Mouse (Mus musculus): ENCODE results near the gene Gli2. TPM values are rescaled to one million over a fixed set of nuclear protein-coding genes. Genes with fewer than 3 reads are reported as not detected.

Gene Gli2
- total and polyA plus RNA-seq, 3 experiments, result 0.11 TPM; not detected in 2

GRCm38 (mm10) chr1:119033450-119034162, 19.8 kb downstream of the Gli2 start:
- Histone ChIP-seq H3K27me3 (ENCODE audit: insufficient read depth, low read length) (no peaks in the 10 kb centered on the region), H3K36me3 (replicated peaks) (no peaks in the 10 kb centered on the region), H3K9me3 (replicated peaks) (peaks cover 93% of the 10 kb centered on the region), H3K4me1 (ENCODE audit: insufficient read depth, low read depth, low read length) (no peaks in the 10 kb centered on the region), H3K4me3 (ENCODE audit: low read depth, low read length) (no peak overlapping the region)
- no peak for TF ChIP-seq TAL1 (conservative IDR thresholded peaks at IDR 0.05; ENCODE audit: low read depth, low read length)
- ATAC-seq (ENCODE audit: extremely low read depth, insufficient number of reproducible peaks, low FRiP score, poor library complexity, severe bottlenecking), result no peak
- no peak for DNase-seq (ENCODE audit: low spot score)

GRCm38 (mm10) chr1:119031185-119031584, 22.2 kb downstream of the Gli2 start:
- DNase-seq (ENCODE audit: low spot score) (no peak), ATAC-seq (ENCODE audit: extremely low read depth, insufficient number of reproducible peaks, low FRiP score, poor library complexity, severe bottlenecking) (no peak)
- no peak overlapping the region for H3K4me3 ChIP-seq (ENCODE audit: low read depth, low read length)
- H3K4me1 ChIP-seq (ENCODE audit: insufficient read depth, low read depth, low read length), result no peaks in the 10 kb centered on the region
- no peaks in the 10 kb centered on the region for H3K36me3 ChIP-seq (replicated peaks)
- peaks cover 93% of the 10 kb centered on the region for H3K9me3 ChIP-seq (replicated peaks)
- no peaks in the 10 kb centered on the region for H3K27me3 ChIP-seq (ENCODE audit: insufficient read depth, low read length)
- TF ChIP-seq POLR2AphosphoS5 (IDR thresholded peaks at IDR 0.05; ENCODE audit: insufficient replicate concordance, low read depth, low read length) (no peak), TAL1 (conservative IDR thresholded peaks at IDR 0.05; ENCODE audit: low read depth, low read length) (no peak)

GRCm38 (mm10) chr1:119025647-119026358, 27.6 kb downstream of the Gli2 start:
- Histone ChIP-seq H3K27me3 (ENCODE audit: insufficient read depth, low read length) (no peaks in the 10 kb centered on the region), H3K36me3 (replicated peaks) (no peaks in the 10 kb centered on the region), H3K4me1 (ENCODE audit: insufficient read depth, low read depth, low read length) (no peaks in the 10 kb centered on the region), H3K9me3 (replicated peaks) (peaks cover 93% of the 10 kb centered on the region), H3K4me3 (ENCODE audit: low read depth, low read length) (no peak overlapping the region)
- ATAC-seq (ENCODE audit: extremely low read depth, insufficient number of reproducible peaks, low FRiP score, poor library complexity, severe bottlenecking), result no peak
- no peak for DNase-seq (ENCODE audit: low spot score)
- TF ChIP-seq GATA2 (IDR thresholded peaks at IDR 0.05; ENCODE audit: borderline replicate concordance, low read depth, low read length), result no peak
- TF ChIP-seq POLR2AphosphoS5 (IDR thresholded peaks at IDR 0.05; ENCODE audit: insufficient replicate concordance, low read depth, low read length), result no peak
- no peak for TF ChIP-seq TAL1 (conservative IDR thresholded peaks at IDR 0.05; ENCODE audit: low read depth, low read length)
- no peak for TF ChIP-seq CTCF (IDR thresholded peaks at IDR 0.05; ENCODE audit: low read depth, low read length)
- no peak for TF ChIP-seq GATA1 (IDR thresholded peaks at IDR 0.05; ENCODE audit: borderline replicate concordance, low read length)

- Histone ChIP-seq H3K4me1 (ENCODE audit: insufficient read depth, low read depth, low read length) (no peaks in the 10 kb centered on the region), H3K27me3 (ENCODE audit: insufficient read depth, low read length) (no peaks in the 10 kb centered on the region), H3K9me3 (replicated peaks) (peaks cover 95% of the 10 kb centered on the region), H3K36me3 (replicated peaks) (no peaks in the 10 kb centered on the region), H3K4me3 (ENCODE audit: low read depth, low read length) (no peak overlapping the region)
- no peak for TF ChIP-seq TAL1 (conservative IDR thresholded peaks at IDR 0.05; ENCODE audit: low read depth, low read length)
- no peak for TF ChIP-seq CTCF (IDR thresholded peaks at IDR 0.05; ENCODE audit: low read depth, low read length)
- TF ChIP-seq GATA2 (IDR thresholded peaks at IDR 0.05; ENCODE audit: borderline replicate concordance, low read depth, low read length), result no peak
- no peak for TF ChIP-seq GATA1 (IDR thresholded peaks at IDR 0.05; ENCODE audit: borderline replicate concordance, low read length)
- TF ChIP-seq POLR2AphosphoS5 (IDR thresholded peaks at IDR 0.05; ENCODE audit: insufficient replicate concordance, low read depth, low read length), result no peak
- ATAC-seq (ENCODE audit: extremely low read depth, insufficient number of reproducible peaks, low FRiP score, poor library complexity, severe bottlenecking), result no peak
- DNase-seq (ENCODE audit: low spot score), result no peak
These were observed 31.1 kb downstream of the Gli2 start for GRCm38 (mm10) chr1:119022311-119022710.

- DNase-seq (ENCODE audit: low spot score) (no peak), ATAC-seq (ENCODE audit: extremely low read depth, insufficient number of reproducible peaks, low FRiP score, poor library complexity, severe bottlenecking) (no peak)
- H3K4me3 ChIP-seq (ENCODE audit: low read depth, low read length), result no peak overlapping the region
- peaks cover 93% of the 10 kb centered on the region for H3K9me3 ChIP-seq (replicated peaks)
- TF ChIP-seq GATA2 (IDR thresholded peaks at IDR 0.05; ENCODE audit: borderline replicate concordance, low read depth, low read length) (no peak), GATA1 (IDR thresholded peaks at IDR 0.05; ENCODE audit: borderline replicate concordance, low read length) (no peak), TAL1 (conservative IDR thresholded peaks at IDR 0.05; ENCODE audit: low read depth, low read length) (no peak), CTCF (IDR thresholded peaks at IDR 0.05; ENCODE audit: low read depth, low read length) (no peak), POLR2AphosphoS5 (IDR thresholded peaks at IDR 0.05; ENCODE audit: insufficient replicate concordance, low read depth, low read length) (no peak)
- no peaks in the 10 kb centered on the region for H3K4me1 ChIP-seq (ENCODE audit: insufficient read depth, low read depth, low read length)
- no peaks in the 10 kb centered on the region for H3K36me3 ChIP-seq (replicated peaks)
- H3K27me3 ChIP-seq (ENCODE audit: insufficient read depth, low read length), result no peaks in the 10 kb centered on the region
These were observed 33.3 kb downstream of the Gli2 start for GRCm38 (mm10) chr1:119020092-119020491.

GRCm38 (mm10) chr1:119019056-119019455, 34.4 kb downstream of the Gli2 start:
- no peak for ATAC-seq (ENCODE audit: extremely low read depth, insufficient number of reproducible peaks, low FRiP score, poor library complexity, severe bottlenecking)
- Histone ChIP-seq H3K36me3 (replicated peaks) (no peaks in the 10 kb centered on the region), H3K9me3 (replicated peaks) (peaks cover 95% of the 10 kb centered on the region), H3K4me1 (ENCODE audit: insufficient read depth, low read depth, low read length) (no peaks in the 10 kb centered on the region), H3K4me3 (ENCODE audit: low read depth, low read length) (no peak overlapping the region), H3K27me3 (ENCODE audit: insufficient read depth, low read length) (no peaks in the 10 kb centered on the region)
- TF ChIP-seq CTCF (IDR thresholded peaks at IDR 0.05; ENCODE audit: low read depth, low read length) (no peak), POLR2AphosphoS5 (IDR thresholded peaks at IDR 0.05; ENCODE audit: insufficient replicate concordance, low read depth, low read length) (no peak), GATA1 (IDR thresholded peaks at IDR 0.05; ENCODE audit: borderline replicate concordance, low read length) (no peak), GATA2 (IDR thresholded peaks at IDR 0.05; ENCODE audit: borderline replicate concordance, low read depth, low read length) (no peak), TAL1 (conservative IDR thresholded peaks at IDR 0.05; ENCODE audit: low read depth, low read length) (no peak)
- no peak for DNase-seq (ENCODE audit: low spot score)
